Mouse (Mus musculus): ENCODE measurements around the gene Ccdc36. TPM values are rescaled to one million over a fixed set of nuclear protein-coding genes. Genes with fewer than 3 reads are reported as not detected.

Gene Ccdc36
- polyA plus RNA-seq, 1 experiment from 2014 or later: 0.29 TPM

- Histone ChIP-seq H3K4me3 (ENCODE audit: low read depth, low read length) (no peak overlapping the region), H3K27ac (ENCODE audit: low read depth, low read length) (no peak overlapping the region)
- 64% methylated on average over 6 of the region's 6 CpGs for WGBS
These were observed 22.8 kb upstream of the Ccdc36 start for GRCm38 (mm10) chr9:108451170-108451493.

GRCm38 (mm10) chr9:108450292-108451169, 22.2 kb upstream of the Ccdc36 start:
- H3K4me1 ChIP-seq (replicated peaks; ENCODE audit: control insufficient read depth, insufficient read depth, low read length): peaks cover 16% of the 10 kb centered on the region; the same call in 1 of the 2 replicates
- TF ChIP-seq CTCF (IDR thresholded peaks at IDR 0.05; ENCODE audit: low read depth): no peak
- no peak overlapping the region for H3K4me3 ChIP-seq (ENCODE audit: low read depth, low read length)
- peak overlapping the region; percentile 92 for H3K4me2 ChIP-seq (replicated peaks; ENCODE audit: low read depth)
- 43% methylated on average over 21 of the region's 21 CpGs for WGBS
- no peaks in the 10 kb centered on the region for H3K27me3 ChIP-seq (replicated peaks; ENCODE audit: control insufficient read depth, insufficient read depth, low read length)
- no peak overlapping the region for H3K9ac ChIP-seq (ENCODE audit: low read depth, low read length)
- peak; percentile 37; the same call in 1 of the 2 replicates for ATAC-seq
- H3K27ac ChIP-seq (ENCODE audit: low read depth, low read length): peak overlapping the region; percentile 15; the same call in 1 of the 2 replicates
- no peaks in the 10 kb centered on the region for H3K9me3 ChIP-seq (ENCODE audit: control insufficient read depth)
- H3K36me3 ChIP-seq (ENCODE audit: control insufficient read depth, insufficient read depth): no peaks in the 10 kb centered on the region; the same call in 1 of the 2 replicates

More at GRCm38 (mm10) chr9:108451170-108451493, 22.8 kb upstream of the Ccdc36 start:
- H3K36me3 ChIP-seq (ENCODE audit: control insufficient read depth, insufficient read depth): no peaks in the 10 kb centered on the region; the same call in 1 of the 2 replicates
- H3K4me2 ChIP-seq (replicated peaks; ENCODE audit: low read depth): peak overlapping the region; percentile 92
- TF ChIP-seq CTCF (IDR thresholded peaks at IDR 0.05; ENCODE audit: low read depth): no peak
- no peak for ATAC-seq
- no peaks in the 10 kb centered on the region for H3K27me3 ChIP-seq (replicated peaks; ENCODE audit: control insufficient read depth, insufficient read depth, low read length)
- no peak overlapping the region for H3K9ac ChIP-seq (ENCODE audit: low read depth, low read length)
- H3K4me1 ChIP-seq (replicated peaks; ENCODE audit: control insufficient read depth, insufficient read depth, low read length): peaks cover 16% of the 10 kb centered on the region; the same call in 1 of the 2 replicates
- no peaks in the 10 kb centered on the region for H3K9me3 ChIP-seq (ENCODE audit: control insufficient read depth)

GRCm38 (mm10) chr9:108449860-108450259, 21.6 kb upstream of the Ccdc36 start:
- Histone ChIP-seq H3K4me3 (ENCODE audit: low read depth, low read length) (no peak overlapping the region), H3K9ac (ENCODE audit: low read depth, low read length) (no peak overlapping the region), H3K4me1 (replicated peaks; ENCODE audit: control insufficient read depth, insufficient read depth, low read length) (peaks cover 16% of the 10 kb centered on the region; the same call in 1 of the 2 replicates), H3K27me3 (replicated peaks; ENCODE audit: control insufficient read depth, insufficient read depth, low read length) (no peaks in the 10 kb centered on the region), H3K27ac (ENCODE audit: low read depth, low read length) (no peak overlapping the region), H3K9me3 (ENCODE audit: control insufficient read depth) (no peaks in the 10 kb centered on the region), H3K36me3 (ENCODE audit: control insufficient read depth, insufficient read depth) (no peaks in the 10 kb centered on the region; the same call in 1 of the 2 replicates), H3K4me2 (replicated peaks; ENCODE audit: low read depth) (no peak overlapping the region)
- no peak for ATAC-seq
- no peak for TF ChIP-seq CTCF (IDR thresholded peaks at IDR 0.05; ENCODE audit: low read depth)
- 67% methylated on average over 4 of the region's 4 CpGs for WGBS

- no peak for ATAC-seq
- 69% methylated on average over 9 of the region's 9 CpGs for WGBS
- Histone ChIP-seq H3K9ac (ENCODE audit: low read depth, low read length) (no peak overlapping the region), H3K9me3 (ENCODE audit: control insufficient read depth) (no peaks in the 10 kb centered on the region), H3K36me3 (ENCODE audit: control insufficient read depth, insufficient read depth) (no peaks in the 10 kb centered on the region; the same call in 1 of the 2 replicates), H3K27ac (ENCODE audit: low read depth, low read length) (no peak overlapping the region), H3K4me2 (replicated peaks; ENCODE audit: low read depth) (no peak overlapping the region), H3K4me1 (replicated peaks; ENCODE audit: control insufficient read depth, insufficient read depth, low read length) (no peaks in the 10 kb centered on the region), H3K4me3 (ENCODE audit: low read depth, low read length) (no peak overlapping the region), H3K27me3 (replicated peaks; ENCODE audit: control insufficient read depth, insufficient read depth, low read length) (no peaks in the 10 kb centered on the region)
- TF ChIP-seq CTCF (IDR thresholded peaks at IDR 0.05; ENCODE audit: low read depth): no peak
These were observed 16.8 kb upstream of the Ccdc36 start for GRCm38 (mm10) chr9:108445125-108445524.

GRCm38 (mm10) chr9:108441236-108441919, 13.1 kb upstream of the Ccdc36 start:
- no peak overlapping the region for H3K4me3 ChIP-seq (ENCODE audit: low read depth, low read length)
- no peak overlapping the region for H3K27ac ChIP-seq (ENCODE audit: low read depth, low read length)
- H3K9me3 ChIP-seq (ENCODE audit: control insufficient read depth): no peaks in the 10 kb centered on the region
- 80% methylated on average over 11 of the region's 11 CpGs for WGBS
- H3K27me3 ChIP-seq (replicated peaks; ENCODE audit: control insufficient read depth, insufficient read depth, low read length): no peaks in the 10 kb centered on the region
- TF ChIP-seq CTCF (IDR thresholded peaks at IDR 0.05; ENCODE audit: low read depth): no peak
- H3K4me2 ChIP-seq (replicated peaks; ENCODE audit: low read depth): no peak overlapping the region
- H3K4me1 ChIP-seq (replicated peaks; ENCODE audit: control insufficient read depth, insufficient read depth, low read length): no peaks in the 10 kb centered on the region
- H3K9ac ChIP-seq (ENCODE audit: low read depth, low read length): no peak overlapping the region
- H3K36me3 ChIP-seq (ENCODE audit: control insufficient read depth, insufficient read depth): no peaks in the 10 kb centered on the region
- ATAC-seq: no peak

- Histone ChIP-seq H3K4me1 (replicated peaks; ENCODE audit: control insufficient read depth, insufficient read depth, low read length) (no peaks in the 10 kb centered on the region), H3K9me3 (ENCODE audit: control insufficient read depth) (no peaks in the 10 kb centered on the region), H3K27ac (ENCODE audit: low read depth, low read length) (no peak overlapping the region), H3K4me3 (ENCODE audit: low read depth, low read length) (no peak overlapping the region), H3K36me3 (ENCODE audit: control insufficient read depth, insufficient read depth) (no peaks in the 10 kb centered on the region), H3K27me3 (replicated peaks; ENCODE audit: control insufficient read depth, insufficient read depth, low read length) (no peaks in the 10 kb centered on the region), H3K9ac (ENCODE audit: low read depth, low read length) (no peak overlapping the region), H3K4me2 (replicated peaks; ENCODE audit: low read depth) (no peak overlapping the region)
- ATAC-seq: no peak
- no peak for TF ChIP-seq CTCF (IDR thresholded peaks at IDR 0.05; ENCODE audit: low read depth)
- 74% methylated on average over 5 of the region's 5 CpGs for WGBS
These were observed 12.2 kb upstream of the Ccdc36 start for GRCm38 (mm10) chr9:108440485-108440884.

Measured in intestine, postnatal 0 days (tissue).